Mouse (Mus musculus): ENCODE results near the gene Gpr137c. TPM values are rescaled to one million over a fixed set of nuclear protein-coding genes. Genes with fewer than 3 reads are reported as not detected.

Gpr137c gene
- polyA plus RNA-seq, 1 experiment from 2014 or later, result 25.0 TPM

DNA sequence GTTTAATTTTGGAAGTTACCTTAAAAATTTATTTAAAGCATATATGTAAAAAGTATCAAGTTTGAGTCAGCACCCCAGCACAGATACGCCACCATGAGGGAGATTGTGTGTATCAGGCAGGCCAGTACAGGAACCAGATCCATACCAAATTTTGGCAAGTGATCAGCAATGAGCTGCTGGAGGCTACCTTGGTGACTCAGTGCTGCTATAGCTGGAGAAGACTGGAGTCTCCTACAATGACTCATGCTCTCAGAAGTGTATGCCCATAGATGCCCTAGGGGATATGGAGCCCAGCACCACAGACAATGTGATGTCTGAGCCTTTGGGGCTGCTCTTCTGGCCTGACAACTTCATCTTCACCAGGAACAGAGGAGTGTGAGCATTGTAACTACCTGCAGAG, 8.1 kb upstream of the Gpr137c start:
- Histone ChIP-seq H3K36me3 (ENCODE audit: control insufficient read depth, insufficient read depth, low read length) (no peaks in the 10 kb centered on the region; the same call in 1 of the 2 replicates), H3K4me3 (ENCODE audit: low read depth, low read length) (no peak overlapping the region), H3K9me3 (ENCODE audit: control insufficient read depth, low read length) (no peaks in the 10 kb centered on the region), H3K4me2 (ENCODE audit: low read depth, low read length) (no peak overlapping the region), H3K4me1 (ENCODE audit: control insufficient read depth, insufficient read depth, low read length) (no peaks in the 10 kb centered on the region), H3K27me3 (ENCODE audit: control insufficient read depth, insufficient read depth, low read length) (no peaks in the 10 kb centered on the region), H3K27ac (ENCODE audit: low read depth, low read length) (no peak overlapping the region), H3K9ac (replicated peaks; ENCODE audit: low read depth, low read length) (no peak overlapping the region)
- ATAC-seq (ENCODE audit: low read depth), result no peak
- WGBS, result 86% methylated on average over 1 of the region's 1 CpGs

DNA sequence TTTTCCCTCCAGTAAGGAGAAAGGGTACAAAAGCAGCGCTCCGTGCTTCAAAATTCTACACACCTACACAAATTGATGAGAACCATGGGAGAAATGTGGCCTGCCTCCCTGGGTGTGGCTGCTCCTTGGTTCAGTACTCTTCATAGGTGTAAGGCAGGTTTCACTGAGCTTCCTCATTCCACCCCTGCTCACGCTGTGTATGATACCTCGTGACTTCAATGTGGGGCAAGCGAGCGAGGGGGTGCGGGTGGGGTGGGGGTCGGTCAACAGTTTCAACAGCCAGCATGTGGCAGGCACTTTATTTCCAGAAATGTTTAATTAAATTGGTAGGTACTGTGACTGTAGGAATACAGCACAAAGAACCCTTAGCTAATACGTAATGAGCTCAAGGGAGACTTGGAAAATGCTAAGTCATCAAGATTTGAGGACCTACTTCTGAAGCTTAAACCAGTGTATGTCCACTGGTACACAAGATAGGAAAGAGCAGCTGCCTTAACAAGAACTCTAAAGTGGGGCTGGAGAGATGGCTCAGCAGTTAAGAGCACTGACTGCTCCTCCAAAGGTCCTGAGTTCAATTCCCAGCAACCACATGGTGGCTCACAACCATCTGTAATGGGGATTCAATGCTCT, 2.7 kb upstream of the Gpr137c start:
- no peak for ATAC-seq (ENCODE audit: low read depth)
- 93% methylated on average over 9 of the region's 9 CpGs for WGBS
- Histone ChIP-seq H3K9me3 (ENCODE audit: control insufficient read depth, low read length) (no peaks in the 10 kb centered on the region), H3K4me3 (ENCODE audit: low read depth, low read length) (no peak overlapping the region), H3K27ac (ENCODE audit: low read depth, low read length) (no peak overlapping the region), H3K27me3 (ENCODE audit: control insufficient read depth, insufficient read depth, low read length) (no peaks in the 10 kb centered on the region; the same call in 1 of the 2 replicates), H3K9ac (replicated peaks; ENCODE audit: low read depth, low read length) (no peak overlapping the region), H3K4me2 (ENCODE audit: low read depth, low read length) (no peak overlapping the region), H3K4me1 (ENCODE audit: control insufficient read depth, insufficient read depth, low read length) (peaks cover 8% of the 10 kb centered on the region; the same call in 1 of the 2 replicates), H3K36me3 (ENCODE audit: control insufficient read depth, insufficient read depth, low read length) (no peaks in the 10 kb centered on the region)

DNA sequence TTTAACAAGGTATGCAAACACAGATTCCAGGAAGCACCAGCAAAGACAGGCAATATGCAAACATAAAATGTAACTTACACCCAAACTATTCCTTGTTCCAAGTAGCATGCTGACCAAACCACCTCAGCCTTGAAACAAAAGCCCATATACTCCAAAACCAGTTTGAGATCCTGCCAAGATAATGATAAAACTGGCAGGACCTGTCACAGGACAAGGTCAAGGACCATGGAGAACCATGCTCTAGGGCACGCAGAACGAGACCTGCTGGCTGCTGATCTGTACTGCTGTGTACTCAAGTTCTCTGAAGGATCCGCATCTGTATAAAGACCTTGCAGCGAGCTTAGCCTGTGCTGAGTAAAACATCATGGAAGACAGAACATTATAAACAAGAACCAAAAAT, 1.8 kb upstream of the Gpr137c start:
- 96% methylated on average over 4 of the region's 4 CpGs for WGBS
- no peak overlapping the region for H3K9ac ChIP-seq (replicated peaks; ENCODE audit: low read depth, low read length)
- ATAC-seq (ENCODE audit: low read depth), result no peak
- peak overlapping the region; percentile 81 for H3K4me2 ChIP-seq (ENCODE audit: low read depth, low read length)
- H3K36me3 ChIP-seq (ENCODE audit: control insufficient read depth, insufficient read depth, low read length), result no peaks in the 10 kb centered on the region
- H3K27me3 ChIP-seq (ENCODE audit: control insufficient read depth, insufficient read depth, low read length), result no peaks in the 10 kb centered on the region; the same call in 1 of the 2 replicates
- peaks cover 8% of the 10 kb centered on the region; the same call in 1 of the 2 replicates for H3K4me1 ChIP-seq (ENCODE audit: control insufficient read depth, insufficient read depth, low read length)
- no peaks in the 10 kb centered on the region for H3K9me3 ChIP-seq (ENCODE audit: control insufficient read depth, low read length)
- H3K4me3 ChIP-seq (ENCODE audit: low read depth, low read length), result peak overlapping the region; percentile 94; the same call in 1 of the 2 replicates
- no peak overlapping the region for H3K27ac ChIP-seq (ENCODE audit: low read depth, low read length)

DNA sequence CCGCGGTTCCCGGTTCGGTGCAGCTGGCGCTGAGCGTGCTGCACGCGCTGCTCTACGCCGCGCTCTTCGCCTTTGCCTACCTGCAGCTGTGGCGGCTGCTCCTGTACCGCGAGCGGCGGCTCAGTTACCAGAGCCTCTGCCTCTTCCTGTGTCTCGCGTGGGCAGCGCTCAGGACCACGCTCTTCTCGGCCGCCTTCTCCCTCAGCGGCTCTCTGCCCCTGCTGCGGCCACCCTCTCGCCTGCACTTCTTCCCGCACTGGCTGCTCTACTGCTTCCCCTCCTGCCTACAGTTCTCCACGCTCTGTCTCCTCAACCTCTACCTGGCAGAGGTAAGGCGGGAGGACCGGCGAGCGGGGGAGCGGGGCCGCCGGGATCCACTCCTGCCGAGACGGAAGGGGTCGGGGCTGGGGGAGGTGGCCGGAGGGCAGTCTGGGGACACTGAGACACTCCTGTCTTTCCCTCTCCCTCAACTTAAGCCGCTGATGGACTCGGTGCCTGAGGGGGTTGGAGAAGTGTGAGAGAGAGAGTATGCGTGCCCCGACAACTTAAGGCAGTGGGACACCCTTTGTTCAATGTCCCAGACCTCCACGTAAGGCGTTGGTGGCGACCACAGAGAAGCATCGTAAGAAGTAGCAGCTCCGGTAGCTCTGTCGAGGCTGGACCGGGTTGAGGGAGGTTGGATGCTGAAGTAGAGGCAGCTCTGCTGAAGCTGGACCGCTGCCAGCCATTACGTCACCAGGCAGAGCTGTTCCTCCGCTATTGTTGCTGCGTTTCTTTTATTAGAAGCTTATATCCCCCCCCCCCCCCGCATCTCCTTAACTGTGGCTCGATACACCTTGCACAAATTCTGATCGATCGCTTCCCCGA, 806 bp downstream of the Gpr137c start, which contains the start of gene Txndc16:
TSS of gene Txndc16 (minus strand) at position 239 of the 867 bp plus-strand sequence.
- Histone ChIP-seq H3K4me1 (ENCODE audit: control insufficient read depth, insufficient read depth, low read length) (peaks cover 11% of the 10 kb centered on the region; the same call in 1 of the 2 replicates), H3K4me3 (ENCODE audit: low read depth, low read length) (peak within 1 kb of the TSS; percentile 94), H3K27ac (ENCODE audit: low read depth, low read length) (peak within 1 kb of the TSS; percentile 95), H3K9me3 (ENCODE audit: control insufficient read depth, low read length) (no peaks in the 10 kb centered on the region), H3K4me2 (ENCODE audit: low read depth, low read length) (peak within 1 kb of the TSS; percentile 81), H3K9ac (replicated peaks; ENCODE audit: low read depth, low read length) (peak within 1 kb of the TSS; percentile 94), H3K27me3 (ENCODE audit: control insufficient read depth, insufficient read depth, low read length) (no peaks in the 10 kb centered on the region; the same call in 1 of the 2 replicates), H3K36me3 (ENCODE audit: control insufficient read depth, insufficient read depth, low read length) (no peaks in the 10 kb centered on the region)
- under 1% methylated on average over 58 of the region's 59 CpGs for WGBS
- ATAC-seq (ENCODE audit: low read depth), result peak; percentile 52

DNA sequence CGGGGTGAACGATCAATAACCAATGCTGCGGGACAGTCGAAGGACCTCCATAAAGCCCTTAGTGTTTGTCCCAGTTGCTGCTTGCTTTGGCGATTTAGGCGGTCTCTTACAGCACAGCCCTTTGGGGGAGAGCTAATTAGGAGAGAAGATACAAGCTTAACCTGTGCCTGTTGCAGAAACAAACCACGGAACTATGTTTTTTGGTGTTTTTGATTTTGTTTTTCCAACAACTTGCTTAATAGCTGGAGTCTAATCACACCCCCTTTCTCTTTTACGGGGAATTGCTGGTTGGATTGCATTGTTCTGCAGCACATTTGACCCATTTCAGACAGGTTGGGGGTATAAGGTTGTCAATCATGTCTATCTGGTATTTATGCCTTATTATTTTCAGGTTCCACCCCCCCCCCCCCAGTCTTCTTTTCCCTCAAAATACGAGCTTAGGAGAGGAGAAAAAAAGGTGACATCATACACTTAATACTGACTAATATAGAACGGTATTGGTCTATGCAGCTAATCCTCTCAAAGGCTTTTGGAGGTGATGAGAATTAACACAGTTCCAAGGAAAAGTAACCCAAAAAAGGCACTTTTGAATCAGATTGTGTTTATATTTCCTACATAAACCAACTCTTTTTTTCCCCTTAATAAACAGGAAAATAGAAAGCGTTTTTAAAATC, 1.6 kb downstream of the Gpr137c start:
- H3K4me3 ChIP-seq (ENCODE audit: low read depth, low read length), result peak overlapping the region; percentile 94
- H3K27me3 ChIP-seq (ENCODE audit: control insufficient read depth, insufficient read depth, low read length), result no peaks in the 10 kb centered on the region; the same call in 1 of the 2 replicates
- peak overlapping the region; percentile 95 for H3K27ac ChIP-seq (ENCODE audit: low read depth, low read length)
- peak overlapping the region; percentile 60 for H3K4me2 ChIP-seq (ENCODE audit: low read depth, low read length)
- no peaks in the 10 kb centered on the region for H3K36me3 ChIP-seq (ENCODE audit: control insufficient read depth, insufficient read depth, low read length)
- ATAC-seq (ENCODE audit: low read depth), result no peak
- no peaks in the 10 kb centered on the region for H3K9me3 ChIP-seq (ENCODE audit: control insufficient read depth, low read length)
- peaks cover 11% of the 10 kb centered on the region; the same call in 1 of the 2 replicates for H3K4me1 ChIP-seq (ENCODE audit: control insufficient read depth, insufficient read depth, low read length)
- WGBS, result 8% methylated on average over 11 of the region's 11 CpGs
- peak overlapping the region; percentile 94 for H3K9ac ChIP-seq (replicated peaks; ENCODE audit: low read depth, low read length)

DNA sequence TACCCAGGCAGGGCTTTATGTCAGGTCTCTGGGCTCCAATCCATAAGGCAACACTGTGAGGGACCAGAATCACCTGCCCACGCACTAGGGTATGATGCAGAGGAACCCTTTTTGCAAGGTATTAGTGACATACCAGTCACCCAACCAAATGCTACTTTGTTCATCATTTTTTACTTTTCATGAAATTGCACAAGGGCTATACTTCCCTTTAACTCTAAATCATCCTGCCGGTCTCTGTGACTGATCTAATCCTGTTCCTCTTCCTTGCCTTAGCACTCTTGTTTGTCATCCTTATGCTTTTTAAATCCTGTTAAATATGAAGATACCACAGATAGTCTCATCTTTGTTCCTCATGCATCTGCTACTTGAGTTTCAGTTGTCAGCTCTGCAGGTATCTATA, 19.5 kb downstream of the Gpr137c start:
- no peaks in the 10 kb centered on the region for H3K4me1 ChIP-seq (ENCODE audit: control insufficient read depth, insufficient read depth, low read length)
- H3K27me3 ChIP-seq (ENCODE audit: control insufficient read depth, insufficient read depth, low read length), result no peaks in the 10 kb centered on the region
- H3K27ac ChIP-seq (ENCODE audit: low read depth, low read length), result no peak overlapping the region
- H3K36me3 ChIP-seq (ENCODE audit: control insufficient read depth, insufficient read depth, low read length), result no peaks in the 10 kb centered on the region
- ATAC-seq (ENCODE audit: low read depth), result no peak
- no peak overlapping the region for H3K9ac ChIP-seq (replicated peaks; ENCODE audit: low read depth, low read length)
- no peaks in the 10 kb centered on the region for H3K9me3 ChIP-seq (ENCODE audit: control insufficient read depth, low read length)
- no peak overlapping the region for H3K4me3 ChIP-seq (ENCODE audit: low read depth, low read length)
- H3K4me2 ChIP-seq (ENCODE audit: low read depth, low read length), result no peak overlapping the region
- whole genome bisulfite sequencing, result 84% methylated on average over 2 of the region's 2 CpGs

DNA sequence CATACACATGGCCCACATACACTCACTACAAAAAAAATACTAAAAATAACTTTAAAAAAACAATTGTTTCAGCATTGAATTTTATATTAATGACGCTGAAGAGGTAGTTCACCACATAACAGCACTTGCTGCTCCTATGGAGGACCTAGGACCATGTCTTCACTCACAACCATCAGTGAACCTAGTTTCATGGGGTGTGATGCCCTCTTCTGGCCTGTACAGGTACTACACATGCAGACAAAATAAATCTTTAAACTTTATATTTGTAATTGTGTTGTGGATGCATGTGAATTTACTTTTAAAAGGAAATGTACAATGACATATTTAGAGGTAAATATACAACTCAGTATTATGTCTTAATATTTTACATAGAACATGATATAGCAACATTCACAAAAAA, 22.1 kb downstream of the Gpr137c start:
- Histone ChIP-seq H3K9me3 (ENCODE audit: control insufficient read depth, low read length) (no peaks in the 10 kb centered on the region), H3K9ac (replicated peaks; ENCODE audit: low read depth, low read length) (no peak overlapping the region), H3K27ac (ENCODE audit: low read depth, low read length) (no peak overlapping the region), H3K4me1 (ENCODE audit: control insufficient read depth, insufficient read depth, low read length) (no peaks in the 10 kb centered on the region), H3K27me3 (ENCODE audit: control insufficient read depth, insufficient read depth, low read length) (no peaks in the 10 kb centered on the region), H3K36me3 (ENCODE audit: control insufficient read depth, insufficient read depth, low read length) (no peaks in the 10 kb centered on the region), H3K4me2 (ENCODE audit: low read depth, low read length) (no peak overlapping the region), H3K4me3 (ENCODE audit: low read depth, low read length) (no peak overlapping the region)
- 46% methylated on average over 1 of the region's 1 CpGs for WGBS
- ATAC-seq (ENCODE audit: low read depth), result peak; percentile 31; the same call in 1 of the 2 replicates

DNA sequence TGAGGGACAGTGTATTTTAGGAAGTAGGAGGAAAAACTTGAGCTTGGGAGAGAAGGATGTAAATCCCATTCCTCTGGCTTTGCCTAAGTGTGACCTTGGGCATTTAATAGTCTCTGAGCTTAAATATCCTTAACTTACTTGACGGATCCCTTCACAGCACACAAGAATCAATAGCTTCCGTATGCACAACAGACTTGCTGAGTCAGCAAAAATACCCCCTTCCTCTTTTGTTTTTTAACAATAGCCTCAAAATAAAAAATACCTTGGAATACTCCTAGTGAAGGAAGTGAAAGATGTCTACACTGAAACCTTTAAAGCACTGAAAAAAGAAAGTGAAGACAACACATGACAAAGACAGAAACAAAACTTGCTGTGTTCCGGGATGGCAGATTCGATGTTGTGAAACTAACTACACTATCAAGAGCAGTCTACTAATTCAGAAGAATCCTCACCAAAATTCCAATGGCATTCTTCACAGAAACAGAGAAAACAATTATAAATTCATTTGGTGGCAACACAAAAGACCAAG, 32.1 kb downstream of the Gpr137c start:
- Histone ChIP-seq H3K4me2 (ENCODE audit: low read depth, low read length) (no peak overlapping the region), H3K36me3 (ENCODE audit: control insufficient read depth, insufficient read depth, low read length) (no peaks in the 10 kb centered on the region), H3K27me3 (ENCODE audit: control insufficient read depth, insufficient read depth, low read length) (no peaks in the 10 kb centered on the region), H3K4me3 (ENCODE audit: low read depth, low read length) (no peak overlapping the region), H3K9ac (replicated peaks; ENCODE audit: low read depth, low read length) (no peak overlapping the region), H3K4me1 (ENCODE audit: control insufficient read depth, insufficient read depth, low read length) (no peaks in the 10 kb centered on the region), H3K9me3 (ENCODE audit: control insufficient read depth, low read length) (no peaks in the 10 kb centered on the region), H3K27ac (ENCODE audit: low read depth, low read length) (no peak overlapping the region)
- WGBS, result 85% methylated on average over 4 of the region's 4 CpGs
- no peak for ATAC-seq (ENCODE audit: low read depth)
